Mouse (Mus musculus) CH12.LX (cell line): ENCODE measurements around the gene Csrp1.

Experiments
- CTCF ChIP-seq, 2 experiments: IDR thresholded peaks in 1 of 2; conservative IDR thresholded peaks in 1 of 2; 2 replicates each; pipeline ENCODE4 v1.5.1; 2011 to 2012; ENCODE audit warnings: low read depth in 2 of 2, low read length in 2 of 2, improper control_type of control experiment in 1 of 2, inconsistent platforms in 1 of 2, mild to moderate bottlenecking in 1 of 2, moderate library complexity in 1 of 2
- MAX ChIP-seq: IDR thresholded peaks from 2 replicates; pipeline ENCODE4 v1.6.1; 2011; ENCODE audit warnings: low read length, improper control_type of control experiment
- POLR2AphosphoS2 ChIP-seq: IDR thresholded peaks from 2 replicates; pipeline ENCODE4 v1.6.1; 2011; ENCODE audit warnings: low read depth, low read length, improper control_type of control experiment

GRCm38 (mm10) chr1:135781220-135781619 is 61.4 kb downstream of the Csrp1 start:
- TF ChIP-seq CTCF (conservative IDR thresholded peaks at IDR 0.05 in 1 of 2, IDR thresholded peaks at IDR 0.05 in 1 of 2; ENCODE audit: low read depth in 2 of 2, low read length in 2 of 2) (peak; percentile 65 to 97), MAX (no peak), POLR2AphosphoS2 (no peak)
